Mouse (Mus musculus): ENCODE data around the gene Bcl2l10. TPM values are rescaled to one million over a fixed set of nuclear protein-coding genes. Genes with fewer than 3 reads are reported as not detected.
A peak's percentile ranks its signal among the peaks of the same experiment; 100 is the strongest.

Gene Bcl2l10
- polyA plus RNA-seq, 1 experiment from 2014 or later = not detected

DNA sequence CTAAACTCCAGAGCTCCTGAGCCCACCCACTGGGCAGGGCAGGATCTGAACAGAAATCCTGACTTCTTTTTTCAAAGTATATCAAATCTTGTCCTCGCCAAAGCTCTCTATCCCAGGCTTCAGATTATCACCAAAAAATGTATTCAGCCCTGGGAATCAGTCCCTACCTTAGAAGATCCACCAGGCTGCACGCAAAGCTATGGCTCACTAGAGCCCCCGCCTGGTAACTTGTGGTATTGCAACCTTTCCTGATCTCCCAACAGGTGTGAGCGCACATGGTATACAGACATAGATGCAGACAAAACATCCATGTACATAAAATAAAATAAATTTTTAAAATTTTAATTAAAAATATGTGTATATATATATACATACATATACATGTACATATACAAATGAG, 35.5 kb upstream of the Bcl2l10 start:
- H3K4me3 ChIP-seq (ENCODE audit: low read depth, low read length) = no peak overlapping the region
- no peaks in the 10 kb centered on the region; the same call in 1 of the 2 replicates for H3K4me1 ChIP-seq (replicated peaks; ENCODE audit: control insufficient read depth, insufficient read depth, low read length)
- H3K9ac ChIP-seq (ENCODE audit: low read length) = no peak overlapping the region
- H3K27ac ChIP-seq (ENCODE audit: low read depth, low read length) = no peak overlapping the region
- DNase-seq (ENCODE audit: low spot score) (peak; percentile 86), ATAC-seq (replicated peaks; ENCODE audit: low FRiP score) (0 out of 2 replicates have a peak, but pooled peaks have one; percentile 22)
- H3K9me3 ChIP-seq (ENCODE audit: control insufficient read depth, low read length) = no peaks in the 10 kb centered on the region
- H3K36me3 ChIP-seq (ENCODE audit: control insufficient read depth, insufficient read depth, low read length) = no peaks in the 10 kb centered on the region
- 12% methylated on average over 4 of the region's 4 CpGs for WGBS
- no peaks in the 10 kb centered on the region for H3K27me3 ChIP-seq (ENCODE audit: control insufficient read depth, insufficient read depth, low read length)
- H3K4me2 ChIP-seq (ENCODE audit: low read depth, low read length, severe bottlenecking) = no peak overlapping the region

DNA sequence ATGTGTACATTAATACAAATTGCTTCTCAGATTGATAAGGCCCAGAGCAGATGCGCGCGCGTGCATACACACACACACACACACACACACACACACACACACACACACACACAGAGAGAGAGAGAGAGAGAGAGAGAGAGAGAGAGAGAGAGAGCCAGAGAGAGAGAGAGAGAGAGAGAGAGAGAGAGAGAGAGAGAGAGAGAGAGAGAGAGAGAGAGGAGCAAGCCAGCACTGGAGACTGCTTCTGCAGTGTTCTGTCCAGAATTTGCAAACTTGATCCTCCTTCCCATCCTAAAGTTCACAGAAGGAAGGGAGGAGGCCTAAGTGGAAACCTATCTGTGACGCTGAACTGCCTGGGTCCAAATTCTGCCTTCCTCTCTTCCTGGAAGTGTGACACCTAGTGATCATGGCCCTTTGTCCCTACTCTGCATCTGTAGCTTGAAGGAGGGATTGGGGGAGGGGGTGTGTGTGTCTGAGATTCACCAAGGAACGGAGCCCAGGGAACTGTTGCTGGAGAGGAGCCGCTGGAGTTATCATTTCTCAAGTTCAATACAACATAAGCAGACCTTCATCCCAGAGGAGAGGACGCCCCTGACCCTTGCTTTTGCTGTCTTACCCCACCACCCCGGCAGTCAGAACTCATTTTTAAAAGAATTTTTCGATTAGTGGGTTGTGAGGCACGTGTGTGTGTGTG, 34.3 kb upstream of the Bcl2l10 start:
- H3K4me3 ChIP-seq (ENCODE audit: low read depth, low read length) = peak overlapping the region; percentile 71
- peak overlapping the region; percentile 76; the same call in 1 of the 2 replicates for H3K9ac ChIP-seq (ENCODE audit: low read length)
- DNase-seq (ENCODE audit: low spot score) = no peak
- H3K4me1 ChIP-seq (replicated peaks; ENCODE audit: control insufficient read depth, insufficient read depth, low read length) = no peaks in the 10 kb centered on the region; the same call in 1 of the 2 replicates
- H3K4me2 ChIP-seq (ENCODE audit: low read depth, low read length, severe bottlenecking) = peak overlapping the region; percentile 84
- no peaks in the 10 kb centered on the region for H3K36me3 ChIP-seq (ENCODE audit: control insufficient read depth, insufficient read depth, low read length)
- no peaks in the 10 kb centered on the region for H3K27me3 ChIP-seq (ENCODE audit: control insufficient read depth, insufficient read depth, low read length)
- peak; percentile 28 for ATAC-seq (replicated peaks; ENCODE audit: low FRiP score)
- H3K27ac ChIP-seq (ENCODE audit: low read depth, low read length) = no peak overlapping the region; the same call in 1 of the 2 replicates
- no peaks in the 10 kb centered on the region for H3K9me3 ChIP-seq (ENCODE audit: control insufficient read depth, low read length)
- WGBS = 40% methylated on average over 11 of the region's 11 CpGs

DNA sequence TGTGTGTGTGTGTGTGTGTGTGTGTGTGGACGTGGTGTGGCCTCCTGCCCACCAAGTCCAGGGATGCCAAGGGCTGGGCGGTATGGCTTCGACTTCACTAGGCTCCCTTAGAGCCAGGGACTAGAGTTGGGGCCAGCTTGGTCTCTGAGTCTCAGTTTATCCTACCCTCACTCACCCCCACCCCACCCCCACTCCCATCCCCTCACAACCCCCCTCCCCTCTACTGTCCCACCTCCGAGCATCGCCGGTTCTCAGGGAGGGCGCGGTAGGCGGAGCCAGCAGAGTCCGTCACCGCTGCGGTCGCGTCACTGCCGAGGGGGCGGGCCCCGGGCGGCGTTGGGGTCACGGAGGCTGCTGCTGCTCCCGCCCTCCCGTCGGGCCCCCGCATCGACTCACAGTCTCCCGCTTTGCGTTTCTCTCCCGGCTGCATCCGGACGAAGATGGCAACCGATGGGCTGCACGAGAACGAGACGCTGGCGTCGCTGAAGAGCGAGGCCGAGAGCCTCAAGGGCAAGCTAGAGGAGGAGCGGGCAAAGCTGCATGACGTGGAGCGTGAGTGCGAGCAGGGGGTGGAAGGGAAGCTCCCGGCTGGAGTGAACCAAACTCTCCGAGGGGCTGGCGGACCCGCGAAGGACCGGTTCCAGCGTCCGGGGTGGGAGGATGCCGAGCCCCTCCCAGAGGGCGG, 33.6 kb upstream of the Bcl2l10 start:
- H3K9ac ChIP-seq (ENCODE audit: low read length) = peak overlapping the region; percentile 76
- H3K27ac ChIP-seq (ENCODE audit: low read depth, low read length) = peak overlapping the region; percentile 41; the same call in 1 of the 2 replicates
- no peaks in the 10 kb centered on the region for H3K9me3 ChIP-seq (ENCODE audit: control insufficient read depth, low read length)
- peak; percentile 92 for DNase-seq (ENCODE audit: low spot score)
- peak overlapping the region; percentile 84 for H3K4me2 ChIP-seq (ENCODE audit: low read depth, low read length, severe bottlenecking)
- H3K27me3 ChIP-seq (ENCODE audit: control insufficient read depth, insufficient read depth, low read length) = no peaks in the 10 kb centered on the region
- H3K36me3 ChIP-seq (ENCODE audit: control insufficient read depth, insufficient read depth, low read length) = no peaks in the 10 kb centered on the region
- H3K4me3 ChIP-seq (ENCODE audit: low read depth, low read length) = peak overlapping the region; percentile 71
- no peaks in the 10 kb centered on the region; the same call in 1 of the 2 replicates for H3K4me1 ChIP-seq (replicated peaks; ENCODE audit: control insufficient read depth, insufficient read depth, low read length)
- under 1% methylated on average over 52 of the region's 52 CpGs for WGBS
- ATAC-seq (replicated peaks; ENCODE audit: low FRiP score) = peak; percentile 87

GRCm38 (mm10) chr9:75314517-75315105, 32.9 kb upstream of the Bcl2l10 start:
- peak; percentile 31; the same call in 1 of the 2 replicates for ATAC-seq (replicated peaks; ENCODE audit: low FRiP score)
- H3K4me3 ChIP-seq (ENCODE audit: low read depth, low read length) = peak overlapping the region; percentile 71
- 0 out of 2 replicates have a peak overlapping the region, but pooled peaks have one; percentile 41 for H3K27ac ChIP-seq (ENCODE audit: low read depth, low read length)
- 2% methylated on average over 22 of the region's 22 CpGs for WGBS
- no peaks in the 10 kb centered on the region for H3K36me3 ChIP-seq (ENCODE audit: control insufficient read depth, insufficient read depth, low read length)
- H3K4me2 ChIP-seq (ENCODE audit: low read depth, low read length, severe bottlenecking) = peak overlapping the region; percentile 84
- H3K27me3 ChIP-seq (ENCODE audit: control insufficient read depth, insufficient read depth, low read length) = no peaks in the 10 kb centered on the region
- DNase-seq (ENCODE audit: low spot score) = no peak
- no peaks in the 10 kb centered on the region; the same call in 1 of the 2 replicates for H3K4me1 ChIP-seq (replicated peaks; ENCODE audit: control insufficient read depth, insufficient read depth, low read length)
- peak overlapping the region; percentile 76 for H3K9ac ChIP-seq (ENCODE audit: low read length)
- no peaks in the 10 kb centered on the region for H3K9me3 ChIP-seq (ENCODE audit: control insufficient read depth, low read length)

DNA sequence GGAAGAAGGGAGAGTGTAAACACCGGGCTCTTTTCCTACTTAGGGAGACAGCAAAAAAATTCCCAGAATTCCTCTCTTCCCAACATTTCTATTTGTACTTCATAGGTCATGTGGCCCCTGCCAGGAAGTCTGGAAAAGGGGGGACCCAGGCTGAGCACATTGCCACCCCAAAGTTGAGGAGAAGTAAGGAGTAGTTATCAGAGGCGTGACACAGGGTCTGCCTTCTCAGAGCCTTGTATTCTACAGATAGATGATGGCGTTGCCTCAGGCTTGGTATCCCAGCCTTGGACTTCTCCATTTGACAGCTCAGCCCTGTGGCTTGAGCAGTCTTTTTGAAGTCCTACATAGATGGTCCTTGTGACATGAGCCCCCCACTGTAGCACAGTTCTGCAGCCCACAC, 32.3 kb upstream of the Bcl2l10 start:
- 73% methylated on average over 3 of the region's 3 CpGs for WGBS
- DNase-seq (ENCODE audit: low spot score) = no peak
- no peak for ATAC-seq (replicated peaks; ENCODE audit: low FRiP score)
- Histone ChIP-seq H3K4me1 (replicated peaks; ENCODE audit: control insufficient read depth, insufficient read depth, low read length) (no peaks in the 10 kb centered on the region; the same call in 1 of the 2 replicates), H3K27me3 (ENCODE audit: control insufficient read depth, insufficient read depth, low read length) (no peaks in the 10 kb centered on the region), H3K4me3 (ENCODE audit: low read depth, low read length) (peak overlapping the region; percentile 71; the same call in 1 of the 2 replicates), H3K27ac (ENCODE audit: low read depth, low read length) (no peak overlapping the region), H3K9me3 (ENCODE audit: control insufficient read depth, low read length) (no peaks in the 10 kb centered on the region), H3K36me3 (ENCODE audit: control insufficient read depth, insufficient read depth, low read length) (no peaks in the 10 kb centered on the region), H3K4me2 (ENCODE audit: low read depth, low read length, severe bottlenecking) (peak overlapping the region; percentile 84), H3K9ac (ENCODE audit: low read length) (no peak overlapping the region; the same call in 1 of the 2 replicates)

DNA sequence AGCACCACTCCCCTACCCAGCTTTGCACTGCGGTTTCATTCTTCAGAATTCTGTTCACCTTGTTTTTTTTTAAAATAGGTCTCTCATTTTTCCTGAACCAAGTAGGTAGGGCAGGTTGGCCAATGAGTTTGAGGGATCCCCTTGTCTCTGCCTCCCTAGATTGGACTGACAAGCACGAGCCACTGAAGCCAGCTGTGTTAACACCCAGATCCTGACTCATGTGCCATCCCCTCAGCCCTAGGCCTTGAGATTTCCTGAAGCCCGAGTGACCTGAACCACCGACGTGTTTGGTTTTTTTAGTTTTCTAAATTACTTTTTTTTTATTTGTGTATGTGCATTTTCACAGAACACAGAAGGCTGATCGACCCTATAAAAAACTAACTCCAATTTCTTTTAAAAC, 30.8 kb upstream of the Bcl2l10 start:
- Histone ChIP-seq H3K9me3 (ENCODE audit: control insufficient read depth, low read length) (no peaks in the 10 kb centered on the region), H3K36me3 (ENCODE audit: control insufficient read depth, insufficient read depth, low read length) (no peaks in the 10 kb centered on the region), H3K4me2 (ENCODE audit: low read depth, low read length, severe bottlenecking) (no peak overlapping the region), H3K4me1 (replicated peaks; ENCODE audit: control insufficient read depth, insufficient read depth, low read length) (no peaks in the 10 kb centered on the region; the same call in 1 of the 2 replicates), H3K27me3 (ENCODE audit: control insufficient read depth, insufficient read depth, low read length) (no peaks in the 10 kb centered on the region), H3K9ac (ENCODE audit: low read length) (no peak overlapping the region), H3K27ac (ENCODE audit: low read depth, low read length) (no peak overlapping the region), H3K4me3 (ENCODE audit: low read depth, low read length) (no peak overlapping the region)
- no peak for ATAC-seq (replicated peaks; ENCODE audit: low FRiP score)
- 91% methylated on average over 6 of the region's 6 CpGs for WGBS
- no peak for DNase-seq (ENCODE audit: low spot score)

GRCm38 (mm10) chr9:75318196-75318595, 29.4 kb upstream of the Bcl2l10 start:
- Histone ChIP-seq H3K4me2 (ENCODE audit: low read depth, low read length, severe bottlenecking) (no peak overlapping the region), H3K4me1 (replicated peaks; ENCODE audit: control insufficient read depth, insufficient read depth, low read length) (no peaks in the 10 kb centered on the region; the same call in 1 of the 2 replicates), H3K4me3 (ENCODE audit: low read depth, low read length) (no peak overlapping the region), H3K27ac (ENCODE audit: low read depth, low read length) (no peak overlapping the region), H3K36me3 (ENCODE audit: control insufficient read depth, insufficient read depth, low read length) (no peaks in the 10 kb centered on the region), H3K9ac (ENCODE audit: low read length) (no peak overlapping the region), H3K27me3 (ENCODE audit: control insufficient read depth, insufficient read depth, low read length) (no peaks in the 10 kb centered on the region), H3K9me3 (ENCODE audit: control insufficient read depth, low read length) (no peaks in the 10 kb centered on the region)
- DNase-seq (ENCODE audit: low spot score) = no peak
- ATAC-seq (replicated peaks; ENCODE audit: low FRiP score) = no peak
- 99% methylated on average over 2 of the region's 2 CpGs for WGBS

- DNase-seq (ENCODE audit: low spot score) = no peak
- no peak overlapping the region for H3K27ac ChIP-seq (ENCODE audit: low read depth, low read length)
- WGBS = 84% methylated on average over 3 of the region's 3 CpGs
Observed at GRCm38 (mm10) chr9:75319365-75319764, 28.2 kb upstream of the Bcl2l10 start.

More at GRCm38 (mm10) chr9:75319365-75319764, 28.2 kb upstream of the Bcl2l10 start:
- no peak for ATAC-seq (replicated peaks; ENCODE audit: low FRiP score)
- Histone ChIP-seq H3K4me1 (replicated peaks; ENCODE audit: control insufficient read depth, insufficient read depth, low read length) (no peaks in the 10 kb centered on the region; the same call in 1 of the 2 replicates), H3K4me3 (ENCODE audit: low read depth, low read length) (no peak overlapping the region), H3K36me3 (ENCODE audit: control insufficient read depth, insufficient read depth, low read length) (no peaks in the 10 kb centered on the region), H3K9me3 (ENCODE audit: control insufficient read depth, low read length) (no peaks in the 10 kb centered on the region), H3K27me3 (ENCODE audit: control insufficient read depth, insufficient read depth, low read length) (no peaks in the 10 kb centered on the region), H3K9ac (ENCODE audit: low read length) (no peak overlapping the region), H3K4me2 (ENCODE audit: low read depth, low read length, severe bottlenecking) (no peak overlapping the region)
